Mouse (Mus musculus) MEL (cell line): ENCODE results near the gene Tas2r119.

Experiments used
- CTCF ChIP-seq, 3 experiments: IDR thresholded peaks in 2 of 3; conservative IDR thresholded peaks in 1 of 3; 2 replicates each; pipeline ENCODE4 v1.5.1; 2011 to 2012; ENCODE audit warnings: low read length in 3 of 3, low read depth in 2 of 3, mild to moderate bottlenecking in 2 of 3, improper control_type of control experiment in 1 of 3, inconsistent platforms in 1 of 3, mixed read lengths in 1 of 3, moderate library complexity in 1 of 3; ENCODE audit not compliant: control insufficient read depth in 1 of 3, insufficient read depth in 1 of 3, poor library complexity in 1 of 3, severe bottlenecking in 1 of 3
- E2F4 ChIP-seq: IDR thresholded peaks from 2 replicates; pipeline ENCODE4 v1.6.1; 2011; ENCODE audit warnings: low read depth, low read length, improper control_type of control experiment, borderline replicate concordance
- POLR2AphosphoS2 ChIP-seq: IDR thresholded peaks from 2 replicates; pipeline ENCODE4 v1.6.1; 2011; ENCODE audit warnings: low read length, improper control_type of control experiment
- TAL1 ChIP-seq: IDR thresholded peaks from 2 replicates; pipeline ENCODE4 v1.6.1; 2012; ENCODE audit warnings: mild to moderate bottlenecking, inconsistent platforms, low read length, moderate library complexity, mixed read lengths
- ZC3H11A ChIP-seq: IDR thresholded peaks from 2 replicates; pipeline ENCODE4 v1.6.1; 2012; ENCODE audit warnings: low read depth, mild to moderate bottlenecking, inconsistent platforms, low read length, improper control_type of control experiment

GRCm38 (mm10) chr15:32226381-32226780, 49.3 kb downstream of the Tas2r119 start:
- TF ChIP-seq CTCF (IDR thresholded peaks at IDR 0.05 in 2 of 3, conservative IDR thresholded peaks at IDR 0.05 in 1 of 3; ENCODE audit: control insufficient read depth in 1 of 3, insufficient read depth in 1 of 3, low read depth in 2 of 3, low read length in 3 of 3, poor library complexity in 1 of 3, severe bottlenecking in 1 of 3) (no peak), TAL1 (no peak), E2F4 (no peak), ZC3H11A (no peak), POLR2AphosphoS2 (no peak)
